Mouse (Mus musculus) telencephalon, adult 2 months (tissue): Measurements from ENCODE around the gene Dnaaf3.

Experiments
- DNase-seq: peaks from one replicate; pipeline ENCODE4 v3.0.0-alpha.2; 2011; ENCODE audit warnings: low read depth, low spot score

Gene Dnaaf3

DNA sequence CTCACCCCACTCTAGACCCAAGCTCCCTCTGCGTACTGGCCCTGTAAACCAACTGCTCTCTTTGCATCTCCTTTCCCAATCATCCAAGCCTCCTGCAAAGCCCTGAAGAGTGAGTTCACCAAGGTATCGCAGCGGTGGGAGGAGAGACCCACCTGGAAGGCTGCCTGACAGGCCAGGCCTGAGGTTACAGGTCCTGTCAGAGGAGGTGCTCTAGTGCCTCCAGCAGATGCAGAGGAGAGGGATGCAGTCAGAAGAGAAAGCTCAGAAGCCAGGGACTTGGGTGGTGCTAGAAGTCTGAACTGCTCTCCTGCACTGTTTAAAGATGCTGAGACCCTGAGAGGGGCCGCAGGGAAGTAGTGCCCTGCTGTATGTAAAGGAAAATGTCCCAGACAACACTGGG lies 33.2 kb downstream of the Dnaaf3 start:
- DNase-seq, result no peak

DNA sequence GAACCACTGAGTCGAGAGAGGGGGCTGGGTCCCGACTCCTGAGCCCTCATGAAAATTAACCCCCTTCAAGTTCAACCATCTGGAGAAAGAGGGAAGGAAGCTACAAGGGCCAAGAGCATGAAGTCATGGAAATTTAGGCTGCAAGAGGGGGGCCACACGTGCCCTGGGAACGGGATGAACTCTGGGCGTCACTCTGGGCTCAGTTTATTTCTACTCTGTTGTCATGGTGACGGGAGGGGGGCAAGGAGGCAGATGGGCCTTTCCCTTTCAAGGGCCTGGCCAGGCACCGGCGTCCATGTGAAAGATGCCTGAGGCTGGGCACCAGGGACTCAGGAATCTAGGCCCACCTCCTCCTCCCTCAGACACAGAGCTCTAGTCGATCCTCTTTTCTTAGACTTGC lies 34.0 kb downstream of the Dnaaf3 start:
- no peak for DNase-seq

DNA sequence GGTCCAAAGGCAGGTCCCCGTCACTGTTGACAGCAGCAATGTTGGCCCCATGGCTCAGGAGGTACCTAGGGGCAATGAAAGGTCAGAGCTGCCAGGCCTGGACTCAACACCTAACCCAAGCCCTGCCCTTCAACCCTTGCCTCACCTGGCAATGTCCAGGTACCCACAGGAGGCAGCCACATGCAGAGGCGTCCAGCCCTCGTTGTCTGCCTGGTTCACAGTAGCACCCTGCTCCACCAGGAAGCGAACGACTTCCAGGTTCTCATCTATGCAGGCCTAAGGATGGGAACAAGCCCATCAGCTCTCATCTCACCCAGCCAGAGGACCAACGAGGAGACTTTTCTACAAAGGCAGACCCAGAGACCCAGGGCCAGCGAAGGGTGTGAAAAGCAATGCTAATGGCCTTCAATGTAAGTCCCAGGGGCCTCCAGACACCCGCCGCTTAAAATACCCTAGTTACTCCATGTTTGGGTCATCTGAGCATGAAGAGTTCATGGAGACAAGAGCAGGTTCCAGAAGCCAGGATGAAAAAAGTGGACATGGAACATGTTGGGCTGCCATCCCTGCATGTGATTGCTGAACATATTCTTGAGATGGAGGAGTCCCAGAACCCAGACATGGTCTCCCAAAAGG lies 34.9 kb downstream of the Dnaaf3 start:
- DNase-seq, result no peak

DNA sequence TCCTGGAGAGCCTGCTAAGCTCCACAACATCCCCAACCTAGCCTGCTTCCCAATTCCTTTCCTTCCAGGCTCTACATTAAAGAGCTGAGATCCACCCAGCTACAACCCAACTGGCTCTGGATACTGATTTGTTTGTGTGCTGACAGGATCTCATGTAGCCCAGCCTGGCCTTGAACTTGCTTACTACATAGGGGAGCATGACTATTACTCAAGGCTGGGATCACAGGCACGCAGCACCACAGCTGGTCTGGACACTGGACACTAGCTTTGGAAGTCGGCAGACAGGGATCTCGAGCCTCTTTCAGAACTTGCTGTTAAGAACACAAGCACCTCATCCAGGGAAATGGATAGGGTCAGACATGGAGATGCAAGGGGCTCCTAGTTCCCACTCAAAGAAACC lies 35.8 kb downstream of the Dnaaf3 start:
- DNase-seq, result no peak

DNA sequence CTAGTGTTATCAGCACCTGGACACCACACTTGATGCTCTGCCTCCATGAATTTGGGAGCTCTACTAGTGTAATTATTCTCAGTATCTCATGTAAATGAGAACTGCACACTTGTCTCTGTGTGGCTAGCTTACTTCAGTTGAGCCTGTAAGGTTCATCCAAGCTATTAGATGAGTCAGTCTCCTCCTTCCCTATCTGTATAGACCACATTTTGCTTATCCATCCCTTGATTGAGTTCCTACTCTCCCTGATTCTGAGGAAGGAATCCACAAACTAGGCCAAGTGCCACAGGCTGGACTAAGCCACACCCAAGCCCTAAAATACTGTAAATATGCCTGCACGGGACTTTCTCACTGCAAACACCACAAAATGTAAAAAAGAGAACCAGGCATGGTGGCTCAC lies 38.3 kb downstream of the Dnaaf3 start:
- DNase-seq, result no peak

DNA sequence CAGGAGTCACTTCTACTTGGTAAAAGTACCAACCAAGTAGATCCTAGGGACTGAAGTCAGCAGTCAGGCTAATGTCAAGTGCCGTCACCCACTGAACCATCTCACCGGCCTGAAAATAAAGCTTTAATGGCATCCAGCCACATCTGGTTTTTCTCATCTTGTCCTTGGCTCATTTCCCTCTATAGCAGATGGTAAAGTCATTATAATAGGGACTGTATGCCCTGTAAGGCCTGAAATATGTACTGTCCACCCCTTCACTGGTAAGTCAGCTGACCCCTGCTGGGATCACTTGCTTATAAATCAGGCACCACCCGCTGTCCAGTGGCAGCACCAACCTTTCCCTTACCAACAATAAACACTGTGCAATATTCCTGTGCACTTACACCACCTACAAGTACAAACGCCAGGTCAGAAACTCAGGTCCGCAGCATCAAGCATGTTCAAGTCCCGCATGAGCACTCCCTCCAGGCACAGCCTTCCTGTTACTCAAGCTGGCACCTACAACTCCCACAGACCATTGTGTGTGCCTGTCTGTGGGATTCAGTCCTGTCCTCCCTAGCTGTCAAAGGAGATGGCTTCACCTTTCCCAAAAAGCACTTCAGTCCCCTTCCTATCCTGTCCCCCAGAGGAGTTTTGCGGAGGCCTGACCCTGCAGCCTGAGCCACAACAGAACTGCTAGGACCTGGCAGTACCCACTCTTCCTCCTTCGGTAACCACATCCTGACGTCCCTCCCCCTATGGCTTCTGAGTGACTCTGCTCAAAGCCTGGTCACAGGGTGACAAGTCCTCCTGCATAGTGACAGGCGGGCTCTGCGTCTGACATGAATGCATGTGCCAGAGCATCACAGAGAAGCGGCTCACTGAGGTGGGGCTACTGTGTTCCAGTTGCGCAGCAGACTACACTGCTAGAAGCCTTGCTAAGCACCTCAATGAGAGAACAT lies 39.7 kb downstream of the Dnaaf3 start:
- DNase-seq, result no peak

DNA sequence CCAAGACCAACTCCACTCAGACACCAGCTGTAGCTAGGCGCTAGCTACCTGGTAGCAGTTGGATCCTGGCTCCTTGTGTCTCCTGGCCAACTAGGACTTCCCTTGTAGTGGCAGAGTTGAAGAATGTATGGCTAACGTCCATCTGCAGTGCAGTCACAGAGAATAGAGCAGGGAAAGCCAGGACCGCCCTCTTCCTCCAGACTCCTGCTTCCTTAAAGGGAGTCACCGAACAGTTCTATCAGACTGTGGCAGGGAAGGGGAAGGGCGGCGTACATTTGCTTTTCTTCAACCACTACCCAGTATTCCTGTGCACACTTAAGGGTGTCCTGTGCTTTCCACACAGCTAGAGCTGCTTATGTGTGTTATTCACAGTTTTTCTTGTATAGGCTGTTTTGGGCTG lies 40.9 kb downstream of the Dnaaf3 start:
- DNase-seq, result no peak

DNA sequence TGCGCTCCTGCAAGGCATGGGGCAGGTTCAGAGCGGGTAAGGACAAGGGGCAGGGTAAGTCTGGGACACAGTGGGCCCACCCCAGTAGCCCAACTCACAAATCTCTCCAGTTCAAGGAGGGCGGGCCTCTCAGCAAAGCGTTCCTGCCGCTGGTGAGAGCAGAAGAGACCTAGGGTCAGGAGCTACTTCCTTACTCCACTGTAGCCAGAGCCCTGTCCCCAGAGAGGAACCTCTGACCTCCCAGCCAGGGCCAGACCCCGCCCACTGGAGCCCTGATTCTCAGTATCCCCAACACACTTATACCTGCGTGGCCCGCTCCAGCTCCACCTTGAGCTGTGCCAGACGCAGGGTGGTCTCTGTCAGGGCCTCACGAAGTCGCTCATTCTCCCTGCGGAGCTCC lies 50.0 kb downstream of the Dnaaf3 start:
- DNase-seq, result no peak

DNA sequence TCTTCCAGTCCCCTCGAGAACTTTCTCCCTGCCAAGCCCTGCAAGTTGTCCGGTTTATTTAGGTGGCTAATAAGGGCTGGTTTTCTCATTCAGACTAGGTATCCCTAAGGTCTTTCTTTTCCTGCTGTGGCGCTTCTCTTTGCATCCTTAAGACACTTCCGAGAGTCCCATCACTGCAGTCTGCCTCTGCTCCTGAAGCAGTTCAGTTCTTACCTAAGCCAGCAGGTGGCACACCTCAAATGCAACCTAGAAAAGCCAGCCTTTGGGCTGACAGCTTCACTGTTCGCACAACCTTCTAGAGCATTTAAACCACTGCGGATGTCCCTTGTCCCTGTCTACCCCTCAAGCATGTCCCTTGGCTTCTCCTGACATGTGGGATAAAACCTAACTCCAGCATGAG lies 52.6 kb downstream of the Dnaaf3 start:
- peak; percentile 35 for DNase-seq

DNA sequence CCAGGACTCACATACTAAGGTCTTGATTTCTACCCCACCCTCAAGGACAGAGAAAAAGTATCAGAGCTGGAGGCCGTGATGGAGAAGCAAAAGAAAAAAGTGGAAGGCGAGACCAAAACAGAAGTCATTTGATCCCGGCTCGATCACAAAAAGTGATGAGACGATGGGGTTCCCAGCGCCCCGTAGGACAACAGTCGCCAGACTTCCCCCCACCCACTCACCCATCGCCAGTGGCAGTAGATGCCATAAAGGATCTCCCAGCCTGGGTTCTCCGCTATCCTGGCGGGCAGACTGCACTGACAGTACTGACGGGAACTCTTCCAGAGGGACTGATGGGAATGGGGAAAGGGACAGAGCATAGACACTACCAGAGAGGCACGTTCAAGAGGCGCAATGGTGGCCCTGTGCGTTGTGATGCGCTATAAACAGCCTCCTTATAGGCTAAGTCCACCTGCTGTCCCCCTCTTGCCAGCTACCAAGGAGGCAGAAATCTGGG lies 53.4 kb downstream of the Dnaaf3 start:
- DNase-seq, result no peak

DNA sequence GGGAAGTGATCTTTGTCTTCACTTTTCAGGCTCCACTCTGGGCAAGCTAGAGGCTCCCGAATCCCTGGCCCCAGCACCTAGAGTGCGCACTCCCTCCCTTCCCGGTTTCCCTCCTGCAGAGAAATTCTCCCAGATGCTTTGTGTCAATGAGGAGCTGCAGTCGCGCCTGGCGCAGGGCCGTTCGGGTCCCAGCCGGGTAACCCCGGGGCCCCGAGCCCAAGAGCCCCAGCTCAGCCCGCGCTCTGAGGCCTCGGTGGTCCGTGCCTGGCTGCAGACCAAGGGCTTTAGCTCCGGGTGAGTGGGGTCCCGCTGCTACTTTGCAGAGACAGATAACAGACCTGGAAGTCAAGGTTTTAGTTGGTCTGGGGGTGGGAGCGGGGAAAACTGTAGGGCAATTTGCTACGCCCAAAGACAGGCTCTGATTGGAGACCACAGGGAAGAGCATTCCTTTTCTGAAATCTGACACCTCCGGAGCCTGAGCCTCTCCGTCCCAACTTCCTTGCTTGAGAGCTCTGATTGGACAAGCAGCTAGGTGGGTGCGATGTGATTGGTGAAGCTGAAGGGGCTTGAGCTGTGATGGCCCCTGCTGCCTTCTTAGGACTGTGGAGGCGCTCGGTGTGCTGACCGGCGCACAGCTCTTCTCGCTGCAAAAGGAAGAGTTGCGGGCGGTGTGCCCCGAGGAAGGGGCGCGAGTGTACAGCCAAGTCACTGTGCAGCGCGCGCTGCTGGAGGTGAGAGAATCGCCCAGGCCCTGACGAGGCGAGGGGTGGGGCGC lies 54.0 kb downstream of the Dnaaf3 start:
- peak; percentile 50 for DNase-seq

DNA sequence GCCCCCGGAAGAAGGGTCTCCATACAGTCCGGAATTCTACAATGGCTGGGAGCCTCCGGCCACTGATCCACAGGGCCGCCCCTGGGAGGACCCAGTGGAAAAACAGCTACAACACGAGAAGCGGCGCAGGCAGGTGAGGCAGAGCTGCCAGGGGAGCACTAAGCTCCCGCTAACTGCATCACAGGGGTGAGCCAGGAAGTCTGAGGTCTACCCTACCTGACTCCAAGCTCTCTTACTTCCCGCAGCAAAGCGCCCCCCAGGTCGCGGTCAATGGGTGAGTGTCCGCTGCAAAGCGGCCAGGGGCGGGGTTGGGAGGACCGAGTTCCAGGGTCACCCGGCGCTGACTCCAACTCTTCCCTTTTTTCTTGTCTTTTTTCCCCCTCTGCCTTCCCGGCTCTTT lies 58.3 kb downstream of the Dnaaf3 start:
- DNase-seq, result no peak
